Mouse (Mus musculus) cerebral cortex, adult 2 months (tissue): ENCODE results near the gene Ube2q1.

Experiments
- WGBS: fragments of 180-500 bp; shearing (Covaris S2); methylation state at CpG from one replicate; pipeline ENCODE4 v1.1.7; 2018; 5-methylcytosine and 5-hydroxymethylcytosine counted together

The Ube2q1 gene

GRCm38 (mm10) chr3:89772968-89773709 is at the start of gene Ube2q1:
TSS of gene Ube2q1 (plus strand) at chr3:89773616.
- under 1% methylated on average over 84 of the region's 90 CpGs for WGBS

GRCm38 (mm10) chr3:89727028-89727427 is 46.4 kb upstream of the Ube2q1 start:
- WGBS: 22% methylated on average over 4 of the region's 4 CpGs

GRCm38 (mm10) chr3:89728848-89729247 is 44.6 kb upstream of the Ube2q1 start:
- 72% methylated on average over 2 of the region's 2 CpGs for WGBS

GRCm38 (mm10) chr3:89730350-89731331 is 42.8 kb upstream of the Ube2q1 start:
- 1% methylated on average over 32 of the region's 32 CpGs for WGBS

- WGBS: 54% methylated on average over 4 of the region's 4 CpGs
These were observed 41.3 kb upstream of the Ube2q1 start for GRCm38 (mm10) chr3:89732091-89732490.

- 96% methylated on average over 6 of the region's 6 CpGs for WGBS
These were observed 34.9 kb upstream of the Ube2q1 start for GRCm38 (mm10) chr3:89738509-89738908.

- 19% methylated on average over 1 of the region's 1 CpGs for WGBS
These were observed 21.1 kb upstream of the Ube2q1 start for GRCm38 (mm10) chr3:89752307-89752706.

GRCm38 (mm10) chr3:89755283-89755682 is 18.1 kb upstream of the Ube2q1 start:
- 68% methylated on average over 6 of the region's 6 CpGs for WGBS

GRCm38 (mm10) chr3:89757851-89758250 is 15.6 kb upstream of the Ube2q1 start:
- 52% methylated on average over 2 of the region's 2 CpGs for WGBS

GRCm38 (mm10) chr3:89759786-89760185 is 13.6 kb upstream of the Ube2q1 start:
- 20% methylated on average over 3 of the region's 3 CpGs for WGBS

GRCm38 (mm10) chr3:89764119-89764724 is 9.2 kb upstream of the Ube2q1 start, which contains the start of gene Chrnb2:
TSS of gene Chrnb2 (minus strand) at chr3:89764632.
- under 1% methylated on average over 36 of the region's 36 CpGs for WGBS

- WGBS: 83% methylated on average over 7 of the region's 7 CpGs
These were observed 3.8 kb upstream of the Ube2q1 start for GRCm38 (mm10) chr3:89769584-89769983.

GRCm38 (mm10) chr3:89770425-89771002 is 2.9 kb upstream of the Ube2q1 start:
- 73% methylated on average over 2 of the region's 2 CpGs for WGBS

- WGBS: under 1% methylated on average over 17 of the region's 17 CpGs
These were observed 838 bp upstream of the Ube2q1 start for GRCm38 (mm10) chr3:89772588-89772967.

- WGBS: 1% methylated on average over 32 of the region's 37 CpGs
These were observed 360 bp downstream of the Ube2q1 start for GRCm38 (mm10) chr3:89773740-89774211.

GRCm38 (mm10) chr3:89774236-89774960 is 982 bp downstream of the Ube2q1 start:
- WGBS: 28% methylated on average over 15 of the region's 15 CpGs

GRCm38 (mm10) chr3:89776001-89776400 is 2.6 kb downstream of the Ube2q1 start:
- WGBS: 69% methylated on average over 4 of the region's 4 CpGs

GRCm38 (mm10) chr3:89780102-89780501 is 6.7 kb downstream of the Ube2q1 start:
- WGBS: 86% methylated on average over 4 of the region's 4 CpGs

GRCm38 (mm10) chr3:89781640-89782039 is 8.2 kb downstream of the Ube2q1 start:
- 61% methylated on average over 5 of the region's 5 CpGs for WGBS

- 24% methylated on average over 11 of the region's 11 CpGs for WGBS
These were observed 11.8 kb downstream of the Ube2q1 start for GRCm38 (mm10) chr3:89784991-89785753.
